Mouse (Mus musculus) heart, adult 9 months (tissue): ENCODE results near the gene Efnb1.

Experiments
- DNase-seq, 2 experiments: peaks; one replicate each; pipeline ENCODE4 v3.0.0; 2022; ENCODE audit warnings: low spot score in 2 of 2

Gene Efnb1

GRCm38 (mm10) chrX:99153266-99153646 is 17.3 kb downstream of the Efnb1 start:
- no peak for DNase-seq

- DNase-seq, result no peak
Observed at GRCm38 (mm10) chrX:99154358-99154757, 18.4 kb downstream of the Efnb1 start.

- DNase-seq, result no peak
Observed at GRCm38 (mm10) chrX:99159020-99159419, 23.1 kb downstream of the Efnb1 start.

- no peak for DNase-seq
Observed at GRCm38 (mm10) chrX:99164111-99164510, 28.2 kb downstream of the Efnb1 start.

- DNase-seq, result no peak
Observed at GRCm38 (mm10) chrX:99164855-99165368, 29.0 kb downstream of the Efnb1 start.

GRCm38 (mm10) chrX:99167014-99167413 is 31.1 kb downstream of the Efnb1 start:
- DNase-seq, result no peak

GRCm38 (mm10) chrX:99167550-99167949 is 31.6 kb downstream of the Efnb1 start:
- DNase-seq, result no peak

GRCm38 (mm10) chrX:99172301-99172700 is 36.4 kb downstream of the Efnb1 start:
- peak in 1 of 2 experiments; percentile 32 for DNase-seq

GRCm38 (mm10) chrX:99185081-99185596 is 49.2 kb downstream of the Efnb1 start:
- DNase-seq, result no peak

GRCm38 (mm10) chrX:99186497-99187435 is 50.8 kb downstream of the Efnb1 start:
- no peak for DNase-seq

GRCm38 (mm10) chrX:99191441-99192087 is 55.6 kb downstream of the Efnb1 start:
- no peak for DNase-seq

- DNase-seq, result no peak
Observed at GRCm38 (mm10) chrX:99196910-99197309, 61.0 kb downstream of the Efnb1 start.

- DNase-seq, result no peak
Observed at GRCm38 (mm10) chrX:99198532-99198931, 62.6 kb downstream of the Efnb1 start.
